Mouse (Mus musculus) embryonic facial prominence, embryonic 12.5 days (tissue): ENCODE measurements around the gene Klc1. TPM values are rescaled to one million over a fixed set of nuclear protein-coding genes. Genes with fewer than 3 reads are reported as not detected.

Source experiments
- ATAC-seq: fragments of 200-750 bp; cut with Nextera tagmentation; 2 replicates; pipeline ENCODE4 v1.8.0; 2017; ENCODE audit not compliant: insufficient number of reproducible peaks, insufficient read depth, low FRiP score, low TSS enrichment
- H3K27ac ChIP-seq: fragments of 300-500 bp; sonication (generic); 2 replicates; pipeline ENCODE4 v1.5.1; 2016; ENCODE audit warnings: mild to moderate bottlenecking
- H3K27me3 ChIP-seq: fragments of 300-500 bp; sonication (generic); 2 replicates; pipeline ENCODE4 v1.6.1; 2016; ENCODE audit warnings: mild to moderate bottlenecking, moderate library complexity
- H3K36me3 ChIP-seq: fragments of 300-500 bp; sonication (generic); 2 replicates; pipeline ENCODE4 v1.6.1; 2016; ENCODE audit warnings: mild to moderate bottlenecking
- H3K4me1 ChIP-seq: fragments of 300-500 bp; sonication (generic); 2 replicates; pipeline ENCODE4 v1.6.1; 2016
- H3K4me2 ChIP-seq: fragments of 300-500 bp; sonication (generic); replicated peaks from 2 replicates; pipeline ENCODE4 v1.6.1; 2016; ENCODE audit warnings: mild to moderate bottlenecking, moderate library complexity
- H3K4me3 ChIP-seq: fragments of 300-500 bp; sonication (generic); 2 replicates; pipeline ENCODE4 v1.5.1; 2016; ENCODE audit warnings: mild to moderate bottlenecking
- H3K9ac ChIP-seq: fragments of 300-500 bp; sonication (generic); 2 replicates; pipeline ENCODE4 v1.6.1; 2016; ENCODE audit warnings: mild to moderate bottlenecking, moderate library complexity
- H3K9me3 ChIP-seq: fragments of 300-500 bp; sonication (generic); 2 replicates; pipeline ENCODE4 v1.6.1; 2016; ENCODE audit warnings: mild to moderate bottlenecking, moderate library complexity
- WGBS: fragments of 180-500 bp; shearing (Covaris S2); methylation state at CpG from one replicate; pipeline ENCODE4 v1.1.7; 2016; 5-methylcytosine and 5-hydroxymethylcytosine counted together
- polyA plus RNA-seq: library from polyadenylated mRNA; unstranded; fragments of >200 nt; fragmentation: Nextera tagmentation; extraction: Ambion mirVana; gene quantifications from 2 replicates; pipeline ENCODE4 v1.2.1, GENCODE M21; 2016

Gene Klc1
- polyA plus RNA-seq, 1 experiment from 2014 or later = 149 TPM

GRCm38 (mm10) chr12:111759176-111760061 is 770 bp downstream of the Klc1 start:
- Histone ChIP-seq H3K27ac (peak overlapping the region; percentile 90), H3K4me3 (peak overlapping the region; percentile 91), H3K9me3 (no peaks in the 10 kb centered on the region), H3K9ac (peak overlapping the region; percentile 95), H3K27me3 (no peaks in the 10 kb centered on the region), H3K36me3 (peaks cover 11% of the 10 kb centered on the region; the same call in 1 of the 2 replicates), H3K4me1 (peaks cover 23% of the 10 kb centered on the region), H3K4me2 (peak overlapping the region; percentile 98)
- ATAC-seq = peak; percentile 26
- 2% methylated on average over 35 of the region's 35 CpGs for WGBS

GRCm38 (mm10) chr12:111760306-111760908 is 1.8 kb downstream of the Klc1 start:
- no peaks in the 10 kb centered on the region for H3K9me3 ChIP-seq
- H3K27ac ChIP-seq = no peak overlapping the region
- peak overlapping the region; percentile 98 for H3K4me2 ChIP-seq
- H3K4me1 ChIP-seq = peaks cover 23% of the 10 kb centered on the region
- peak overlapping the region; percentile 91 for H3K4me3 ChIP-seq
- H3K36me3 ChIP-seq = peaks cover 11% of the 10 kb centered on the region; the same call in 1 of the 2 replicates
- no peak for ATAC-seq
- H3K9ac ChIP-seq = no peak overlapping the region; the same call in 1 of the 2 replicates
- WGBS = 69% methylated on average over 7 of the region's 7 CpGs
- no peaks in the 10 kb centered on the region for H3K27me3 ChIP-seq

- Histone ChIP-seq H3K36me3 (peaks cover 11% of the 10 kb centered on the region; the same call in 1 of the 2 replicates), H3K27me3 (no peaks in the 10 kb centered on the region), H3K27ac (no peak overlapping the region), H3K4me1 (peaks cover 34% of the 10 kb centered on the region), H3K9me3 (no peaks in the 10 kb centered on the region), H3K9ac (no peak overlapping the region), H3K4me3 (no peak overlapping the region), H3K4me2 (no peak overlapping the region)
- WGBS = 93% methylated on average over 13 of the region's 13 CpGs
- no peak for ATAC-seq
Measured at GRCm38 (mm10) chr12:111762620-111763280, 4.1 kb downstream of the Klc1 start.

- ATAC-seq = no peak
- Histone ChIP-seq H3K27me3 (no peaks in the 10 kb centered on the region), H3K9me3 (no peaks in the 10 kb centered on the region), H3K4me1 (peaks cover 21% of the 10 kb centered on the region), H3K9ac (no peak overlapping the region), H3K4me3 (no peak overlapping the region), H3K27ac (no peak overlapping the region), H3K4me2 (no peak overlapping the region), H3K36me3 (peaks cover 11% of the 10 kb centered on the region; the same call in 1 of the 2 replicates)
- 52% methylated on average over 16 of the region's 16 CpGs for WGBS
Measured at GRCm38 (mm10) chr12:111766313-111767236, 7.9 kb downstream of the Klc1 start.

GRCm38 (mm10) chr12:111768322-111768928 is 9.8 kb downstream of the Klc1 start:
- Histone ChIP-seq H3K4me3 (no peak overlapping the region), H3K9ac (no peak overlapping the region), H3K36me3 (peaks cover 18% of the 10 kb centered on the region), H3K4me2 (no peak overlapping the region), H3K4me1 (peaks cover 21% of the 10 kb centered on the region), H3K9me3 (no peaks in the 10 kb centered on the region), H3K27me3 (no peaks in the 10 kb centered on the region), H3K27ac (no peak overlapping the region)
- WGBS = 94% methylated on average over 10 of the region's 10 CpGs
- no peak for ATAC-seq

- H3K4me1 ChIP-seq = peaks cover 21% of the 10 kb centered on the region
- no peak; the same call in 1 of the 2 replicates for ATAC-seq
- no peak overlapping the region for H3K4me3 ChIP-seq
- no peaks in the 10 kb centered on the region for H3K27me3 ChIP-seq
- H3K27ac ChIP-seq = peak overlapping the region; percentile 50; the same call in 1 of the 2 replicates
- H3K9ac ChIP-seq = peak overlapping the region; percentile 19; the same call in 1 of the 2 replicates
- H3K4me2 ChIP-seq = no peak overlapping the region
- 44% methylated on average over 10 of the region's 10 CpGs for WGBS
- no peaks in the 10 kb centered on the region for H3K9me3 ChIP-seq
- peaks cover 25% of the 10 kb centered on the region for H3K36me3 ChIP-seq
Measured at GRCm38 (mm10) chr12:111769306-111769705, 10.7 kb downstream of the Klc1 start.

GRCm38 (mm10) chr12:111769816-111770577 is 11.3 kb downstream of the Klc1 start:
- Histone ChIP-seq H3K27me3 (no peaks in the 10 kb centered on the region), H3K4me3 (no peak overlapping the region), H3K4me1 (peaks cover 21% of the 10 kb centered on the region), H3K4me2 (no peak overlapping the region), H3K9ac (no peak overlapping the region), H3K27ac (0 out of 2 replicates have a peak overlapping the region, but pooled peaks have one; percentile 50), H3K36me3 (peaks cover 32% of the 10 kb centered on the region), H3K9me3 (no peaks in the 10 kb centered on the region)
- ATAC-seq = no peak
- 68% methylated on average over 8 of the region's 9 CpGs for WGBS

- 91% methylated on average over 10 of the region's 10 CpGs for WGBS
- H3K27ac ChIP-seq = no peak overlapping the region
- no peak for ATAC-seq
- peaks cover 39% of the 10 kb centered on the region for H3K36me3 ChIP-seq
- no peaks in the 10 kb centered on the region for H3K9me3 ChIP-seq
- H3K4me3 ChIP-seq = no peak overlapping the region
- no peak overlapping the region for H3K4me2 ChIP-seq
- H3K27me3 ChIP-seq = no peaks in the 10 kb centered on the region
- no peak overlapping the region for H3K9ac ChIP-seq
- H3K4me1 ChIP-seq = peaks cover 20% of the 10 kb centered on the region
Measured at GRCm38 (mm10) chr12:111770651-111771050, 12.0 kb downstream of the Klc1 start.

- ATAC-seq = no peak
- H3K36me3 ChIP-seq = peaks cover 72% of the 10 kb centered on the region
- no peak overlapping the region for H3K4me2 ChIP-seq
- no peak overlapping the region for H3K4me3 ChIP-seq
- no peaks in the 10 kb centered on the region for H3K27me3 ChIP-seq
- H3K27ac ChIP-seq = no peak overlapping the region
- no peaks in the 10 kb centered on the region for H3K9me3 ChIP-seq
- H3K4me1 ChIP-seq = peaks cover 7% of the 10 kb centered on the region
- no peak overlapping the region for H3K9ac ChIP-seq
- 91% methylated on average over 16 of the region's 16 CpGs for WGBS
Measured at GRCm38 (mm10) chr12:111774156-111774555, 15.5 kb downstream of the Klc1 start.

- Histone ChIP-seq H3K4me1 (peaks cover under 1% of the 10 kb centered on the region; the same call in 1 of the 2 replicates), H3K36me3 (peaks cover 79% of the 10 kb centered on the region)
Measured at GRCm38 (mm10) chr12:111774845-111775244, 16.2 kb downstream of the Klc1 start.

More at GRCm38 (mm10) chr12:111774845-111775244, 16.2 kb downstream of the Klc1 start:
- H3K9ac ChIP-seq = no peak overlapping the region
- no peak overlapping the region for H3K27ac ChIP-seq
- no peaks in the 10 kb centered on the region for H3K9me3 ChIP-seq
- no peaks in the 10 kb centered on the region for H3K27me3 ChIP-seq
- no peak overlapping the region for H3K4me2 ChIP-seq
- no peak overlapping the region for H3K4me3 ChIP-seq
- no peak for ATAC-seq
- WGBS = 82% methylated on average over 15 of the region's 15 CpGs
